20 mouse cellular contexts compared by ENCODE assay signal in genomic region chr14:56186521-56186920, GRCm38 (mm10). TPM values are rescaled to one million over a fixed set of nuclear protein-coding genes. Genes with fewer than 3 reads are reported as not detected.
DNase-seq lines count a peak whose midpoint lies in the region; ATAC-seq and TF ChIP-seq lines count a peak whose summit lies in the region.
"Had no signal": no experiment of that assay in that cellular context is flagged by ENCODE, and none has a peak within 500 bp of the region (broad histone marks: within the 10 kb centered on the region; RNA-seq: fewer than 3 reads in every experiment).

No protein-coding gene starts in this region.

- H3K4me2 ChIP-seq in liver, embryonic 11.5 days: no peak overlapping the region
- H3K4me2 ChIP-seq in liver, embryonic 12.5 days: no peak overlapping the region
- H3K4me2 ChIP-seq in stomach, postnatal 0 days (replicated peaks; ENCODE audit: low read depth): no peak overlapping the region
- no peak overlapping the region for H3K4me2 ChIP-seq in intestine, embryonic 15.5 days (replicated peaks)
- H3K4me2 ChIP-seq: embryonic facial prominence, embryonic 12.5 days; forebrain, embryonic 12.5 days had no signal

- no peak for ATAC-seq in liver, embryonic 11.5 days (replicated peaks; ENCODE audit: low FRiP score)
- no peak for ATAC-seq in liver, embryonic 12.5 days
- 0 out of 2 replicates have a peak, but pooled peaks have one; percentile 32 for ATAC-seq in stomach, postnatal 0 days (ENCODE audit: low FRiP score, low TSS enrichment)
- no peak for ATAC-seq in intestine, embryonic 15.5 days
- ATAC-seq: forebrain, embryonic 14.5 days; forebrain, postnatal 0 days had no signal

- TF ChIP-seq EP300 in stomach, postnatal 0 days (optimal IDR thresholded peaks at IDR 0.05): no peak

- WGBS in liver, embryonic 11.5 days: 59% methylated on average over 5 of the region's 5 CpGs
- WGBS in liver, embryonic 12.5 days (ENCODE audit: insufficient replicate concordance): 69% methylated on average over 5 of the region's 5 CpGs
- WGBS in stomach, postnatal 0 days: 64% methylated on average over 5 of the region's 5 CpGs
- WGBS in intestine, embryonic 15.5 days: 77% methylated on average over 5 of the region's 5 CpGs

- H3K4me1 ChIP-seq in liver, embryonic 11.5 days (replicated peaks; ENCODE audit: control insufficient read depth, insufficient read depth, low read length): no peaks in the 10 kb centered on the region
- H3K4me1 ChIP-seq in liver, embryonic 12.5 days: no peaks in the 10 kb centered on the region
- H3K4me1 ChIP-seq in stomach, postnatal 0 days (replicated peaks; ENCODE audit: control insufficient read depth, insufficient read depth): no peaks in the 10 kb centered on the region
- H3K4me1 ChIP-seq in intestine, embryonic 15.5 days (replicated peaks): no peaks in the 10 kb centered on the region
- H3K4me1 ChIP-seq: embryonic facial prominence, embryonic 10.5 days; embryonic facial prominence, embryonic 12.5 days; forebrain, embryonic 12.5 days had no signal

- no peak overlapping the region for H3K27ac ChIP-seq in liver, embryonic 11.5 days (ENCODE audit: low read depth, low read length)
- H3K27ac ChIP-seq in liver, embryonic 12.5 days: no peak overlapping the region
- H3K27ac ChIP-seq in stomach, postnatal 0 days (replicated peaks): no peak overlapping the region
- H3K27ac ChIP-seq in intestine, embryonic 15.5 days: no peak overlapping the region
- H3K27ac ChIP-seq: embryonic facial prominence, embryonic 10.5 days; embryonic facial prominence, embryonic 12.5 days; forebrain, embryonic 12.5 days had no signal

- no peaks in the 10 kb centered on the region for H3K9me3 ChIP-seq in liver, embryonic 11.5 days (ENCODE audit: control insufficient read depth, low read length)
- no peaks in the 10 kb centered on the region for H3K9me3 ChIP-seq in liver, embryonic 12.5 days (replicated peaks)
- H3K9me3 ChIP-seq in stomach, postnatal 0 days (ENCODE audit: control insufficient read depth, low read length): no peaks in the 10 kb centered on the region
- no peaks in the 10 kb centered on the region for H3K9me3 ChIP-seq in intestine, embryonic 15.5 days
- H3K9me3 ChIP-seq: embryonic facial prominence, embryonic 10.5 days; embryonic facial prominence, embryonic 12.5 days; forebrain, embryonic 12.5 days had no signal

- no peak overlapping the region for H3K4me3 ChIP-seq in liver, embryonic 11.5 days (ENCODE audit: low read depth, low read length)
- no peak overlapping the region for H3K4me3 ChIP-seq in liver, embryonic 12.5 days
- H3K4me3 ChIP-seq in stomach, postnatal 0 days (ENCODE audit: low read depth, low read length): no peak overlapping the region
- no peak overlapping the region for H3K4me3 ChIP-seq in intestine, embryonic 15.5 days (replicated peaks)
- H3K4me3 ChIP-seq: embryonic facial prominence, embryonic 10.5 days; embryonic facial prominence, embryonic 12.5 days; forebrain, embryonic 12.5 days had no signal

- no peaks in the 10 kb centered on the region for H3K27me3 ChIP-seq in liver, embryonic 11.5 days (replicated peaks; ENCODE audit: control insufficient read depth, insufficient read depth, low read length)
- no peaks in the 10 kb centered on the region for H3K27me3 ChIP-seq in liver, embryonic 12.5 days (replicated peaks)
- H3K27me3 ChIP-seq in stomach, postnatal 0 days (ENCODE audit: control insufficient read depth, insufficient read depth, low read length): no peaks in the 10 kb centered on the region
- no peaks in the 10 kb centered on the region for H3K27me3 ChIP-seq in intestine, embryonic 15.5 days (replicated peaks)
- H3K27me3 ChIP-seq: embryonic facial prominence, embryonic 12.5 days; forebrain, embryonic 12.5 days had no signal

- peak; percentile 70 for DNase-seq in heart, adult 11 months
- no peak for DNase-seq in heart, adult 9 months (ENCODE audit: low spot score in 2 of 2)
- peak; percentile 25 for DNase-seq in liver, embryonic 11.5 days (ENCODE audit: low spot score)
- peak; percentile 4 for DNase-seq in stomach, postnatal 0 days (ENCODE audit: low spot score)
- DNase-seq: cerebellum, adult 11-12 months; cerebellum, adult 2 months; cerebellum, adult 9-10 months; cerebellum, postnatal 25 days; forebrain, postnatal 0 days had no signal

- TF ChIP-seq CTCF in stomach, postnatal 0 days (IDR thresholded peaks at IDR 0.05; ENCODE audit: low read depth): no peak

- H3K36me3 ChIP-seq in liver, embryonic 11.5 days (ENCODE audit: control insufficient read depth, insufficient read depth, low read length): no peaks in the 10 kb centered on the region
- no peaks in the 10 kb centered on the region for H3K36me3 ChIP-seq in liver, embryonic 12.5 days
- H3K36me3 ChIP-seq in stomach, postnatal 0 days (ENCODE audit: control insufficient read depth, insufficient read depth, low read length): no peaks in the 10 kb centered on the region
- no peaks in the 10 kb centered on the region for H3K36me3 ChIP-seq in intestine, embryonic 15.5 days
- H3K36me3 ChIP-seq: embryonic facial prominence, embryonic 10.5 days; embryonic facial prominence, embryonic 12.5 days; forebrain, embryonic 12.5 days had no signal

- no peak overlapping the region for H3K9ac ChIP-seq in liver, embryonic 11.5 days (ENCODE audit: low read depth, low read length)
- no peak overlapping the region for H3K9ac ChIP-seq in liver, embryonic 12.5 days
- no peak overlapping the region for H3K9ac ChIP-seq in stomach, postnatal 0 days (ENCODE audit: low read length)
- no peak overlapping the region for H3K9ac ChIP-seq in intestine, embryonic 15.5 days
- H3K9ac ChIP-seq: embryonic facial prominence, embryonic 12.5 days; forebrain, embryonic 12.5 days; forebrain, postnatal 0 days had no signal

RNA-seq across cellular contexts. Expression of gene Gzmn, which starts 12.1 kb away (rescaled TPM):
- not detected in 2 replicates for polyA plus RNA-seq in liver, embryonic 11.5 days (2014; fragmentation: Nextera tagmentation; extraction: Ambion mirVana)
- not detected in 2 replicates for polyA plus RNA-seq in liver, embryonic 12.5 days (2016; fragmentation: Nextera tagmentation; extraction: Ambion mirVana)
- polyA plus RNA-seq in stomach, postnatal 0 days (2015; fragmentation: Nextera tagmentation; extraction: Ambion mirVana): not detected in 2 replicates
- polyA plus RNA-seq in intestine, embryonic 15.5 days (2015; fragmentation: Nextera tagmentation; extraction: Ambion mirVana): not detected in 2 replicates
- polyA plus RNA-seq: adrenal gland, adult 2 months; brain, embryonic 14.5 days; C2C12; cerebellum, adult 2 months; cortical plate, adult 2 months; embryonic facial prominence, embryonic 10.5 days; embryonic facial prominence, embryonic 12.5 days; embryonic facial prominence, embryonic 14.5 days; forebrain, embryonic 12.5 days; forebrain, embryonic 14.5 days; forebrain, postnatal 0 days had no signal

RNA-seq across cellular contexts. Expression of gene Gzmf, which starts 24.7 kb away (rescaled TPM):
- not detected in 2 replicates for polyA plus RNA-seq in liver, embryonic 11.5 days (2014; fragmentation: Nextera tagmentation; extraction: Ambion mirVana)
- polyA plus RNA-seq in liver, embryonic 12.5 days (2016; fragmentation: Nextera tagmentation; extraction: Ambion mirVana): not detected in 2 replicates
- not detected in 2 replicates for polyA plus RNA-seq in stomach, postnatal 0 days (2015; fragmentation: Nextera tagmentation; extraction: Ambion mirVana)
- polyA plus RNA-seq in intestine, embryonic 15.5 days (2015; fragmentation: Nextera tagmentation; extraction: Ambion mirVana): not detected in 2 replicates
- polyA plus RNA-seq: adrenal gland, adult 2 months; brain, embryonic 14.5 days; C2C12; cerebellum, adult 2 months; cortical plate, adult 2 months; embryonic facial prominence, embryonic 10.5 days; embryonic facial prominence, embryonic 12.5 days; embryonic facial prominence, embryonic 14.5 days; forebrain, embryonic 12.5 days; forebrain, embryonic 14.5 days; forebrain, postnatal 0 days had no signal

RNA-seq across cellular contexts. Expression of gene Gzmg, which starts 27.1 kb away (rescaled TPM):
- not detected in 2 replicates for polyA plus RNA-seq in liver, embryonic 11.5 days (2014; fragmentation: Nextera tagmentation; extraction: Ambion mirVana)
- polyA plus RNA-seq in liver, embryonic 12.5 days (2016; fragmentation: Nextera tagmentation; extraction: Ambion mirVana): not detected in 2 replicates
- polyA plus RNA-seq in stomach, postnatal 0 days (2015; fragmentation: Nextera tagmentation; extraction: Ambion mirVana): not detected in 2 replicates
- polyA plus RNA-seq in intestine, embryonic 15.5 days (2015; fragmentation: Nextera tagmentation; extraction: Ambion mirVana): not detected in 2 replicates
- polyA plus RNA-seq: adrenal gland, adult 2 months; brain, embryonic 14.5 days; C2C12; cerebellum, adult 2 months; cortical plate, adult 2 months; embryonic facial prominence, embryonic 10.5 days; embryonic facial prominence, embryonic 12.5 days; embryonic facial prominence, embryonic 14.5 days; forebrain, embryonic 12.5 days; forebrain, embryonic 14.5 days; forebrain, postnatal 0 days had no signal

RNA-seq across cellular contexts. Expression of gene Gzmc, which starts 47.9 kb away (rescaled TPM):
- polyA plus RNA-seq in liver, embryonic 11.5 days (2014; fragmentation: Nextera tagmentation; extraction: Ambion mirVana): not detected in 2 replicates
- polyA plus RNA-seq in liver, embryonic 12.5 days (2016; fragmentation: Nextera tagmentation; extraction: Ambion mirVana): not detected in 2 replicates
- polyA plus RNA-seq in stomach, postnatal 0 days (2015; fragmentation: Nextera tagmentation; extraction: Ambion mirVana): 0.11 TPM in 1 of 2 replicates, not detected in the other
- not detected in 2 replicates for polyA plus RNA-seq in intestine, embryonic 15.5 days (2015; fragmentation: Nextera tagmentation; extraction: Ambion mirVana)
- polyA plus RNA-seq: adrenal gland, adult 2 months; brain, embryonic 14.5 days; C2C12; cerebellum, adult 2 months; cortical plate, adult 2 months; embryonic facial prominence, embryonic 12.5 days; forebrain, embryonic 12.5 days; forebrain, embryonic 14.5 days; forebrain, postnatal 0 days had no signal

RNA-seq across cellular contexts. Expression of gene Gzmd, which starts 54.1 kb away (rescaled TPM):
- not detected in 2 replicates for polyA plus RNA-seq in liver, embryonic 11.5 days (2014; fragmentation: Nextera tagmentation; extraction: Ambion mirVana)
- not detected in 2 replicates for polyA plus RNA-seq in liver, embryonic 12.5 days (2016; fragmentation: Nextera tagmentation; extraction: Ambion mirVana)
- polyA plus RNA-seq in stomach, postnatal 0 days (2015; fragmentation: Nextera tagmentation; extraction: Ambion mirVana): not detected in 2 replicates
- not detected in 2 replicates for polyA plus RNA-seq in intestine, embryonic 15.5 days (2015; fragmentation: Nextera tagmentation; extraction: Ambion mirVana)
- polyA plus RNA-seq: adrenal gland, adult 2 months; brain, embryonic 14.5 days; cerebellum, adult 2 months; cortical plate, adult 2 months; embryonic facial prominence, embryonic 10.5 days; embryonic facial prominence, embryonic 12.5 days; embryonic facial prominence, embryonic 14.5 days; forebrain, embryonic 12.5 days; forebrain, embryonic 14.5 days; forebrain, postnatal 0 days had no signal

Comparison
In these comparisons a context has a peak if more than half of its experiments do, and no peak if none do; other contexts are left out.
1. DNase-seq: peak in heart, adult 11 months (single experiment), liver, embryonic 11.5 days (single experiment) and stomach, postnatal 0 days (single experiment); none in heart, adult 9 months (0 of 2).